11 mouse cellular contexts compared by ENCODE assay signal in genomic region chr11:79771431-79771830, GRCm38 (mm10).
DNase-seq lines count a peak whose midpoint lies in the region; ATAC-seq lines count a peak whose summit lies in the region.
"Had no signal": no experiment of that assay in that cellular context is flagged by ENCODE, and none has a peak within 500 bp of the region (broad histone marks: within the 10 kb centered on the region; RNA-seq: fewer than 3 reads in every experiment).

No protein-coding gene starts in this region.

- no peak for ATAC-seq in forebrain, embryonic 11.5 days (replicated peaks; ENCODE audit: low FRiP score)

- intact Hi-C loops in gastrocnemius, postnatal 14 days (cut with DNase I; ENCODE audit: low total_unique reads), result no loop called here

- no peak overlapping the region for H3K27ac ChIP-seq in forebrain, embryonic 11.5 days (ENCODE audit: low read depth, low read length)
- H3K27ac ChIP-seq: limb, embryonic 13.5 days; neural tube, embryonic 12.5 days had no signal

- WGBS in large intestine, adult 2 months, result 12% methylated on average over 3 of the region's 3 CpGs
- WGBS in forebrain, embryonic 11.5 days, result 59% methylated on average over 3 of the region's 3 CpGs

- no peak overlapping the region for H3K4me2 ChIP-seq in forebrain, embryonic 11.5 days (ENCODE audit: low read depth, low read length, severe bottlenecking)
- H3K4me2 ChIP-seq: limb, embryonic 13.5 days; neural tube, embryonic 12.5 days had no signal

- no peaks in the 10 kb centered on the region for H3K9me3 ChIP-seq in forebrain, embryonic 11.5 days (ENCODE audit: control insufficient read depth, low read length)
- H3K9me3 ChIP-seq: limb, embryonic 13.5 days had no signal

- H3K36me3 ChIP-seq in forebrain, embryonic 11.5 days (ENCODE audit: control insufficient read depth, insufficient read depth, low read length), result no peaks in the 10 kb centered on the region
- H3K36me3 ChIP-seq: limb, embryonic 13.5 days; neural tube, embryonic 12.5 days had no signal

- H3K9ac ChIP-seq in forebrain, embryonic 11.5 days (ENCODE audit: low read length), result no peak overlapping the region
- H3K9ac ChIP-seq: limb, embryonic 13.5 days; neural tube, embryonic 12.5 days had no signal

- no peaks in the 10 kb centered on the region for H3K27me3 ChIP-seq in forebrain, embryonic 11.5 days (ENCODE audit: control insufficient read depth, insufficient read depth, low read length)
- H3K27me3 ChIP-seq: limb, embryonic 13.5 days; neural tube, embryonic 12.5 days had no signal

- H3K4me3 ChIP-seq in forebrain, embryonic 11.5 days (ENCODE audit: low read depth, low read length), result no peak overlapping the region
- H3K4me3 ChIP-seq: limb, embryonic 13.5 days; neural tube, embryonic 12.5 days had no signal

- peak; percentile 21 for DNase-seq in gastrocnemius, postnatal 14 days
- DNase-seq in gastrocnemius, postnatal 4 days (ENCODE audit: low spot score in 2 of 2), result no peak
- DNase-seq in gonadal fat pad, adult 2 months (ENCODE audit: low read depth), result peak; percentile 87
- peak; percentile 97 for DNase-seq in large intestine, adult 2 months (ENCODE audit: low read depth, low spot score)
- peak; percentile 75 to 90 for DNase-seq in lung, postnatal 4 days
- no peak for DNase-seq in right cerebral cortex, postnatal 25 days
- DNase-seq in right cerebral cortex, postnatal 10 days (ENCODE audit: low spot score in 2 of 2), result no peak
- DNase-seq in forebrain, embryonic 11.5 days (ENCODE audit: low spot score), result no peak
- DNase-seq: thymus, postnatal 36 days had no signal

- no peaks in the 10 kb centered on the region for H3K4me1 ChIP-seq in forebrain, embryonic 11.5 days (replicated peaks; ENCODE audit: control insufficient read depth, insufficient read depth, low read length)
- H3K4me1 ChIP-seq: neural tube, embryonic 12.5 days had no signal

Comparison
In these comparisons a context has a peak if more than half of its experiments do, and no peak if none do; other contexts are left out.
1. DNase-seq: peak in gastrocnemius, postnatal 14 days (single experiment), gonadal fat pad, adult 2 months (single experiment), large intestine, adult 2 months (single experiment) and lung, postnatal 4 days (2 of 2); none in gastrocnemius, postnatal 4 days (0 of 2), right cerebral cortex, postnatal 25 days (single experiment), right cerebral cortex, postnatal 10 days (0 of 2) and forebrain, embryonic 11.5 days (single experiment).